Mouse (Mus musculus) heart, adult 8-10 months (tissue): Measurements from ENCODE around the gene Prrx1. TPM values are rescaled to one million over a fixed set of nuclear protein-coding genes. Genes with fewer than 3 reads are reported as not detected.

Source experiments
- DNase-seq: peaks from one replicate; pipeline ENCODE4 v3.0.0; 2022; ENCODE audit warnings: low spot score
- total RNA-seq, 4 experiments: library from RNA; stranded (reverse); gene quantifications; 2 replicates each; pipeline ENCODE4 v1.2.4; 2022

Gene Prrx1
- total RNA-seq, 4 experiments from 2014 or later, result 29.1 to 33.6 (median 30.5) TPM

- DNase-seq, result no peak
Measured at GRCm38 (mm10) chr1:163273132-163273531, 40.4 kb downstream of the Prrx1 start.

- DNase-seq, result no peak
Measured at GRCm38 (mm10) chr1:163266853-163267538, 46.5 kb downstream of the Prrx1 start.

GRCm38 (mm10) chr1:163257298-163257697, 56.2 kb downstream of the Prrx1 start:
- no peak for DNase-seq

- no peak for DNase-seq
Measured at GRCm38 (mm10) chr1:163255884-163256283, 57.6 kb downstream of the Prrx1 start.

GRCm38 (mm10) chr1:163252796-163253195, 60.7 kb downstream of the Prrx1 start:
- no peak for DNase-seq

- DNase-seq, result no peak
Measured at GRCm38 (mm10) chr1:163252331-163252730, 61.2 kb downstream of the Prrx1 start.

GRCm38 (mm10) chr1:163251766-163252165, 61.7 kb downstream of the Prrx1 start:
- DNase-seq, result no peak

GRCm38 (mm10) chr1:163238950-163239349, 74.6 kb downstream of the Prrx1 start:
- no peak for DNase-seq

- DNase-seq, result peak; percentile 22
Measured at GRCm38 (mm10) chr1:163231230-163231629, 82.3 kb downstream of the Prrx1 start.

GRCm38 (mm10) chr1:163226271-163226670, 87.2 kb downstream of the Prrx1 start:
- DNase-seq, result no peak

GRCm38 (mm10) chr1:163221767-163222166, 91.7 kb downstream of the Prrx1 start:
- no peak for DNase-seq

GRCm38 (mm10) chr1:163208919-163209867, 104.3 kb downstream of the Prrx1 start:
- no peak for DNase-seq

- no peak for DNase-seq
Measured at GRCm38 (mm10) chr1:163198767-163199166, 114.7 kb downstream of the Prrx1 start.

GRCm38 (mm10) chr1:163198059-163198458, 115.5 kb downstream of the Prrx1 start:
- no peak for DNase-seq

Other genes with a start within 250 kb of the Prrx1 start
- not detected for gene Mroh9, start 228.0 kb downstream of the Prrx1 start, total RNA-seq
- 1 to 10 TPM; 2.4 to 4.0 (median 3.4) TPM for gene Gorab, start 90.0 kb upstream of the Prrx1 start, total RNA-seq